Mouse (Mus musculus) midbrain, embryonic 16.5 days (tissue): ENCODE data around the gene Unc5cl. TPM values are rescaled to one million over a fixed set of nuclear protein-coding genes. Genes with fewer than 3 reads are reported as not detected.

Experiments used
- ATAC-seq: fragments of 200-750 bp; cut with Nextera tagmentation; 2 replicates; pipeline ENCODE4 v1.8.0; 2017; ENCODE audit warnings: moderate TSS enrichment
- H3K27ac ChIP-seq: fragments of 300-500 bp; sonication (generic); 2 replicates; pipeline ENCODE4 v1.5.1; 2014; ENCODE audit warnings: mild to moderate bottlenecking, low read length, mixed read lengths
- H3K27me3 ChIP-seq: fragments of 300-500 bp; sonication (generic); 2 replicates; pipeline ENCODE4 v1.6.1; 2014; ENCODE audit warnings: low read depth, low read length, mixed read lengths; ENCODE audit not compliant: control insufficient read depth, insufficient read depth
- H3K36me3 ChIP-seq: fragments of 300-500 bp; sonication (generic); 2 replicates; pipeline ENCODE4 v1.6.1; 2014; ENCODE audit warnings: mild to moderate bottlenecking, low read length, moderate library complexity, mixed read lengths; ENCODE audit not compliant: control insufficient read depth, insufficient read depth
- H3K4me1 ChIP-seq: fragments of 300-500 bp; sonication (generic); 2 replicates; pipeline ENCODE4 v1.6.1; 2014; ENCODE audit warnings: mild to moderate bottlenecking, low read length, mixed read lengths; ENCODE audit not compliant: control insufficient read depth, insufficient read depth
- H3K4me2 ChIP-seq: fragments of 300-500 bp; sonication (generic); 2 replicates; pipeline ENCODE4 v1.6.1; 2014; ENCODE audit warnings: mild to moderate bottlenecking, low read length, mixed read lengths
- H3K4me3 ChIP-seq: fragments of 300-500 bp; sonication (generic); 2 replicates; pipeline ENCODE4 v1.5.1; 2014; ENCODE audit warnings: low read depth, mild to moderate bottlenecking, low read length, moderate library complexity, mixed read lengths
- H3K9ac ChIP-seq: fragments of 300-500 bp; sonication (generic); 2 replicates; pipeline ENCODE4 v1.6.1; 2014; ENCODE audit warnings: low read depth, low read length, mixed read lengths
- H3K9me3 ChIP-seq: fragments of 300-500 bp; sonication (generic); replicated peaks from 2 replicates; pipeline ENCODE4 v1.6.1; 2014; ENCODE audit warnings: mild to moderate bottlenecking, low read length, mixed read lengths; ENCODE audit not compliant: control insufficient read depth, poor library complexity, severe bottlenecking
- WGBS: fragments of 180-500 bp; shearing (Covaris S2); extraction: QIAGEN DNeasy Blood & Tissue Kit; methylation state at CpG from one replicate; pipeline ENCODE4 v1.1.7; 2014; 5-methylcytosine and 5-hydroxymethylcytosine counted together
- polyA plus RNA-seq: library from polyadenylated mRNA; unstranded; fragments of >200 nt; fragmentation: Nextera tagmentation; extraction: Ambion mirVana; gene quantifications from 2 replicates; pipeline ENCODE4 v1.2.1, GENCODE M21; 2015

Gene Unc5cl
- polyA plus RNA-seq, 1 experiment from 2014 or later: 0.21 TPM

DNA sequence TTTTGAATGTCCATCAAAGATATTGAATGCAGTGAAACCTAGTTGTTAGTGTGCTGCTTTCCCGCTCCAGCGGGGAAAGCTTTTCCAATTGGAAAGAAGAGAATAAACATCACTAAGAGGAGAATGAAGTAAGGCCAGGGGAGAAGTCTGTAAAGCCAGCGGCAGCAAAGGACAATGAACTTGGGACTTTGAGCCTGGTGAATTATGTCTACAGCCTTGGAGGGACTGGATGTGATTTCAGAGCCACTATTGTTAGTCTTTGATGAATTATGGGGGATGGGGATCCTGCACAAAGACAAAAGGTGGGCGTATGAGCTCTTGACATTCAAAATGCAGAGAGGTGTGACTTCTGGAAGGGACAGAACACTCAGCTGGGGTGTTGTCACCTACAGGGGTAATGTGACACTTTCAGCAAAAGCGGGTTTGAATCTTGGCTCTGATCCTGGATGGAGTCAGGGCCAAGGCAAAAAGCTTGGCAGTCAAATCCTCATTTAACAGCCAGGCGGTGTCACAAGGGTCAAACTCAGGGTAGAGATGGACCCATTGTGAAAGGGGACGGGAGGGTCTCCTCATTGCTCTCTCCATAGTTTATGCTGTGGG lies 46.2 kb downstream of the Unc5cl start:
- H3K9me3 ChIP-seq: no peaks in the 10 kb centered on the region
- no peak overlapping the region for H3K9ac ChIP-seq
- H3K36me3 ChIP-seq: no peaks in the 10 kb centered on the region
- H3K4me1 ChIP-seq: peaks cover 10% of the 10 kb centered on the region
- no peak overlapping the region for H3K4me3 ChIP-seq
- no peak overlapping the region for H3K27ac ChIP-seq
- no peaks in the 10 kb centered on the region for H3K27me3 ChIP-seq
- ATAC-seq: no peak
- WGBS: 86% methylated on average over 7 of the region's 7 CpGs
- H3K4me2 ChIP-seq: no peak overlapping the region

DNA sequence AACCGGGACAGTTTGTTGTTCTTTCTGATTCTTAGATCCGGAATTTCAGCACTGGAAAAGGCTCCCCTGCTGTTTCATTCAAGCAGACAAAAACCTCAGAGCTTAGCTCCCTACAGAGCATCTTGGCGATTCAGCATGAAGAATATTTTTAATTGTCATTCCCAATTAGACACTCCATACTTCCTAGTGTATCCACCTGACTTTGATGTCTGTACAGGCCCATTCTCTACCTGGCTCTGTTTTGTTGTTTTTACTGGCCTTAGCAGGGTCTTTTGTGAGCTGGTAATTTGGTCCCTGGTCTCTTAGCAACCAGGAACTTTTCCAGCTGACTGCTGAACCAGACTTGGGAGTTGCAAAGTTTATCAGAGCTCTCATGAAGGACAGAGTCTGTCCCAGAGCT lies 50.3 kb downstream of the Unc5cl start:
- WGBS: 1% methylated on average over 3 of the region's 3 CpGs
- Histone ChIP-seq H3K4me2 (no peak overlapping the region), H3K9ac (no peak overlapping the region), H3K4me1 (peaks cover 10% of the 10 kb centered on the region), H3K27me3 (no peaks in the 10 kb centered on the region), H3K27ac (peak overlapping the region; percentile 46; the same call in 1 of the 2 replicates), H3K36me3 (no peaks in the 10 kb centered on the region), H3K9me3 (no peaks in the 10 kb centered on the region), H3K4me3 (no peak overlapping the region)
- no peak for ATAC-seq

DNA sequence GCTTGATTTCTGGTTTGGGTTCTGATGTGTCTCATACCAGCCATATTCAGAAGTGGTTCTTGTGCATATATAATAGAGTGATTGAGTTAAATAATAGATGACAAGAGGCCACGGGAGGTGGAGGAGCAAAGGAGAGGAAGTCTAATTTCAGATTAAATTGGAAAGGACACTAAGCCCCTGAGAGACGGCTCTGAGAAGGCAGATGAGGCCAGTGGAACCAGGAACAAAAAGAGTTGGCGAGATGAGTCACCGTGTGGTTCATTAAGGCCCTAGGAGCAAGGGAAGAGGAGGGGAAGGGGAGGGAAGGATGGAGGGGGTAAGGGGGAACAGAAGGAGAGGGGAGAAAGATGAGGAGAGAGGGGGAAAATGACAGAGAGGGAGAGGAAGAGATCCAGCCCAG lies 52.3 kb downstream of the Unc5cl start:
- no peaks in the 10 kb centered on the region for H3K27me3 ChIP-seq
- no peak overlapping the region for H3K4me3 ChIP-seq
- H3K9me3 ChIP-seq: no peaks in the 10 kb centered on the region
- no peak overlapping the region for H3K9ac ChIP-seq
- no peak overlapping the region for H3K27ac ChIP-seq
- no peak overlapping the region for H3K4me2 ChIP-seq
- peaks cover 10% of the 10 kb centered on the region for H3K4me1 ChIP-seq
- no peaks in the 10 kb centered on the region for H3K36me3 ChIP-seq
- no peak for ATAC-seq
- WGBS: 27% methylated on average over 4 of the region's 4 CpGs

DNA sequence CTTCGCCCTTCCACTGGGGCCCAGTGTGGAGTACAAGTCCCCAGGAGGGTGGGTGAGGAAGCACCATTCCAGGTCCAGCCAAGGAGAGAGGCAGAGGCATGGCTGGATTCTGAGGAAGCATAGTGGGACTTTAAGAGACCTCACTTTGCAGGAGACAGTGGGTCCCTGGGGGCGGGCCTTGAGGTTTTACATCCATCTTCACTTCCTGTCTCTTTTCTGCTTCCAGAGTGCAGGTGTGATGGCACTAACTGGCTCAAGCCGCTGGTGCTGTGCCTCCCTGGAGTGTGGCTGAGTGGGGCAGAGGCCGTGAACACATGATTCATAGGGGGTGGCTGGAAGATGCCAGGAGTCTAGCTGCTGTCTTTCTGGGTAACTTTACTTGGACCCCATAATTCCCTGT lies 54.9 kb downstream of the Unc5cl start:
- Histone ChIP-seq H3K27ac (no peak overlapping the region), H3K4me1 (peaks cover 14% of the 10 kb centered on the region), H3K4me3 (no peak overlapping the region), H3K36me3 (no peaks in the 10 kb centered on the region), H3K4me2 (no peak overlapping the region), H3K9ac (no peak overlapping the region), H3K27me3 (no peaks in the 10 kb centered on the region), H3K9me3 (no peaks in the 10 kb centered on the region)
- 75% methylated on average over 4 of the region's 4 CpGs for WGBS
- no peak for ATAC-seq

DNA sequence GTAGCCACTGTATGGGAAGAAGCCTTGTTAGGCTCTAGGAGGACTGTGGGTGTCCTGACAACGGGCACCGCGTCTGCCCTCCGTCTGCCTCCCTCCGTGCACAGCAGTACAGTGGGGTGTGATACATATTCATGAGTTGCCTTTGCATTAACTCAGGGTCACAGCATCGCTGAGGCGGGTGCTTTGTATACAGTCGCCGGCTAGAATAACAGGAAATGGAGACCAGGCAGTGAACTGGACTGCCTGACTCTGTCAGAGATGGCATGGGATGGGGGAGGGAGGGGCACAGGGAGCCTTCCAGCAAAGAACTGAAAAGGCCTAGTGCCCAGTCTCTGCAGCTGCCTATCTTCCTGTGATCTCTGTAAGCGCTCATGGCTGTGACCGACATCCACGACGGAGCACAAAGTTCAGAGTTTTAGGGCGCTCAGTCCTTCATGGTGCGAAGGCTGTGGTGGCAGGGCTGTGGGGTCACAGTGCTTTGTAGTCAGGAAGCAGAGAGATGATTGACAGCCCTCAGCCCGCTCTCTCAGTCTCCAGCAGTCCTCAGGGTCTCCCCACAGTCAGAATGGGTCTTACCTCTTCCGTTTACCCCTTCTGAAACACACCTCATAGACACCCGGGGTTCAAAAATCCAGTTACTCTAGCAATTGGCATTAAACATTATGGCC lies 58.0 kb downstream of the Unc5cl start:
- Histone ChIP-seq H3K4me2 (peak overlapping the region; percentile 24; the same call in 1 of the 2 replicates), H3K4me3 (no peak overlapping the region), H3K27me3 (no peaks in the 10 kb centered on the region), H3K4me1 (peaks cover 5% of the 10 kb centered on the region; the same call in 1 of the 2 replicates), H3K27ac (no peak overlapping the region), H3K9ac (no peak overlapping the region), H3K9me3 (no peaks in the 10 kb centered on the region), H3K36me3 (no peaks in the 10 kb centered on the region)
- 21% methylated on average over 18 of the region's 18 CpGs for WGBS
- ATAC-seq: peak; percentile 93

DNA sequence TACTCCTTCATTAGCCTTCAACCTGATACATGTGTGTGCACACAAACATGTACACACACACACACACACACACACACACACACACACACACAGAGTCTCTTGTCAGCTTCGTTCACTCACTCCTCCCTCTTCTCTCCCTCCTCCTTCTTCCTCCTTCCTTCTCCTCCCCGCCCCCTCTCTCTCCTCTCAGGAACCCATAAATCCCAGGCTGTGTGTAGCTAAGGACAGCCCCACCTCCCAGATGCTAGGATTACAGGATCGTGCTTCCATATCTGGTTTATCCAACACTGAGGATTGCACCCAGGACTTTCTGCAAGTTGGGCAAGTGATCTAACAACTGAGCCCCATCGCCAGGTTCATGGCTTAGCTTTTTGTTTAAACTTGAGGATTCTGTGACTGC lies 59.9 kb downstream of the Unc5cl start:
- H3K4me3 ChIP-seq: no peak overlapping the region
- no peaks in the 10 kb centered on the region for H3K27me3 ChIP-seq
- no peak overlapping the region for H3K9ac ChIP-seq
- H3K4me2 ChIP-seq: no peak overlapping the region
- no peaks in the 10 kb centered on the region for H3K9me3 ChIP-seq
- WGBS: 61% methylated on average over 4 of the region's 4 CpGs
- H3K27ac ChIP-seq: no peak overlapping the region
- H3K4me1 ChIP-seq: peaks cover 5% of the 10 kb centered on the region; the same call in 1 of the 2 replicates
- ATAC-seq: no peak
- H3K36me3 ChIP-seq: no peaks in the 10 kb centered on the region

DNA sequence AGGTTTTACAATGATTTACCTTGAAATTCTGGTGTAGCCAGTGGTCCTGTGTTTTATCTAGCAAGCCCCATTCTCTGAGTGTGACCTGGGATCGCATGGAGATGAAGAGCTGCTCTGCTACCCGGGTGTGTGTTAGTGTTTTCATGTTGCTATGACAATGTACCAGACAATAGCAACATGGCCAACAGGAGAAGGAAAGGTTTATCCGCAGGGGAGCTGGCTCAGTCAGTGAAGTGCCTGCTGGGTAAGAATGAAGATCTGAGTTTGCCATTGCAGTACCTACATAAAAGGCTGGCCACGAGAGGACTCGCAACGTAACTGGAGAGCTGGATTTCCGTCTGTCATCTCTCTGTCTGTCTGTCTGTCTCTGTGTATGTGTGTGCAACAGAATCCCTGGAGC lies 64.3 kb downstream of the Unc5cl start:
- no peaks in the 10 kb centered on the region for H3K4me1 ChIP-seq
- ATAC-seq: no peak

DNA sequence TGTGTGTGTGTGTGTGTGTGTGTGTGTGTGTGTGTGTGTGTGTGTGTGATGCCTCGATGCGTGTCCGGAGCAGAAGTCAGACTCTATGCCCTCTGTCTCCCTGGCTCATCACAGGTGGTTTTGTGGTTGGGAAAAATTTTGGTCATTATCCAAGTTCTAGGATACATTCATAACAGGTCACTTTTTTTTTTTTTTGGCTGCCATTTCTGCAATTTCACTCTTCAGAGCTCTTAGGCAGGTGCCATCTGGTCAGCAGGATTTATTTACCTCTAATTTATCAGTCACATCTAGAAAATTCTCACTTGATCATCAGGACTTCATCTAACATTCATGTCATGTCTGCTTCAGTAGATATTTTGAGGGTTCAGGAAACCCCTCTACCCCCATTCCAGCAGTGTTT lies 65.7 kb downstream of the Unc5cl start:
- Histone ChIP-seq H3K27ac (no peak overlapping the region), H3K36me3 (no peaks in the 10 kb centered on the region)
- ATAC-seq: no peak

More for the DNA sequence above, 64.3 kb downstream of the Unc5cl start:
- Histone ChIP-seq H3K4me2 (no peak overlapping the region), H3K4me3 (no peak overlapping the region), H3K9me3 (no peaks in the 10 kb centered on the region), H3K36me3 (no peaks in the 10 kb centered on the region), H3K27ac (no peak overlapping the region), H3K27me3 (no peaks in the 10 kb centered on the region), H3K9ac (no peak overlapping the region)
- WGBS: 63% methylated on average over 7 of the region's 7 CpGs

DNA sequence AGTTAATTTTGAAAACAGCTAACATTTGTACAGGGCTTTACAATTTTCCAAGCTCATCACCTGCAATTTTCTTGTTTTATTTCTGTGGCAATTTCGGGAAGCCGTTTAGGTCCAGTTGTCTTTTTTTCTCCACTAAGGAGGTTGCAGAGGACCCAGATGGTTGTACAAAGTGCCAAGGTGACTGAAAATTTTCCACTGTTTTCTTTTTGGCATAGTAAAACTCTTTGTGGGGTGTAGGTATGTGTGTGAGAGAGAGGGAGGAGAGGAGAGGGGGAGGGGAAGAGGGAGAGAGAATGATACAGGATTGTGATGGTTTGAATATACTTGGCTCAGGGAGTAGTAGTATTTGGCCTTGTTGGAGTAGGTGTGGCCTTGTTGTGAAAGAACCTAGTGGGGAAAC lies 68.4 kb downstream of the Unc5cl start:
- Histone ChIP-seq H3K4me3 (no peak overlapping the region), H3K9me3 (no peaks in the 10 kb centered on the region), H3K9ac (no peak overlapping the region), H3K27me3 (no peaks in the 10 kb centered on the region), H3K27ac (no peak overlapping the region), H3K4me1 (no peaks in the 10 kb centered on the region), H3K36me3 (no peaks in the 10 kb centered on the region), H3K4me2 (no peak overlapping the region)
- no peak for ATAC-seq
- WGBS: 90% methylated on average over 2 of the region's 2 CpGs

More for the DNA sequence above, 65.7 kb downstream of the Unc5cl start:
- H3K27me3 ChIP-seq: no peaks in the 10 kb centered on the region
- H3K4me1 ChIP-seq: no peaks in the 10 kb centered on the region
- no peak overlapping the region for H3K4me2 ChIP-seq
- no peak overlapping the region for H3K9ac ChIP-seq
- WGBS: 100% methylated on average over 3 of the region's 3 CpGs
- H3K9me3 ChIP-seq: no peaks in the 10 kb centered on the region
- no peak overlapping the region for H3K4me3 ChIP-seq
